In the genomic region with DNA sequence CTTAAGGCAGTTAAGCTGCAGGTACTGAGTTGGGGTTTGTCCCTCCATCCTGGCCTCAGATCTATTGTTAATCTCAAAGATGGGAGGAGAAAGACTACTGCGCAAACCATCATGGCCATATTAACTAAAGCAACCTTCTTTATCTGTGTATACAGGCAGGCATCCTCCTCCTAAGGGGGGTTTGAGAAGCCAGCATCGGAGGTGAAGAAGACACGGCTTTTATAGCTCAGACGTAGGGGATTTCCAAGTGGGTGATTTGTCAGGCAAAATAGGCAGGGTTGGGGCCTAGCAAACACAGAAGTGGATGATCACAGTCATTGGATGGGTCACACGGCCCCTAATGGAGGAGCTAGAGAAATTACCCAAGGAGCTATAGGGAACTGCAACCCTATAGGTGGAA, we compare ENCODE assay signal across 27 mouse cellular contexts.
"Had no signal": no experiment of that assay in that cellular context is flagged by ENCODE, and none has a peak within 500 bp of the region (broad histone marks: within the 10 kb centered on the region; RNA-seq: fewer than 3 reads in every experiment).

No protein-coding gene starts in this region.

- ATAC-seq: forebrain, embryonic 13.5 days; forebrain, embryonic 14.5 days; forebrain, embryonic 15.5 days; forebrain, embryonic 16.5 days; forebrain, postnatal 0 days had no signal

- H3K9ac ChIP-seq: embryonic facial prominence, embryonic 12.5 days; embryonic facial prominence, embryonic 13.5 days; embryonic facial prominence, embryonic 15.5 days; forebrain, embryonic 12.5 days; forebrain, embryonic 13.5 days; forebrain, embryonic 15.5 days; forebrain, postnatal 0 days had no signal

- H3K4me1 ChIP-seq: embryonic facial prominence, embryonic 12.5 days; embryonic facial prominence, embryonic 13.5 days; embryonic facial prominence, embryonic 15.5 days had no signal

- H3K4me2 ChIP-seq: embryonic facial prominence, embryonic 12.5 days; embryonic facial prominence, embryonic 13.5 days; embryonic facial prominence, embryonic 15.5 days; forebrain, embryonic 12.5 days; forebrain, embryonic 13.5 days; forebrain, embryonic 15.5 days; heart, embryonic 11.5 days had no signal

- H3K27me3 ChIP-seq: embryonic facial prominence, embryonic 12.5 days; embryonic facial prominence, embryonic 13.5 days; embryonic facial prominence, embryonic 15.5 days; forebrain, embryonic 13.5 days; forebrain, embryonic 15.5 days had no signal

- H3K9me3 ChIP-seq: embryonic facial prominence, embryonic 10.5 days; embryonic facial prominence, embryonic 12.5 days; embryonic facial prominence, embryonic 13.5 days; embryonic facial prominence, embryonic 15.5 days; forebrain, embryonic 10.5 days; forebrain, embryonic 12.5 days; forebrain, embryonic 13.5 days; forebrain, embryonic 15.5 days; heart, embryonic 10.5 days had no signal

- H3K27ac ChIP-seq: embryonic facial prominence, embryonic 10.5 days; embryonic facial prominence, embryonic 12.5 days; embryonic facial prominence, embryonic 13.5 days; embryonic facial prominence, embryonic 15.5 days; forebrain, embryonic 10.5 days; forebrain, embryonic 12.5 days; forebrain, embryonic 13.5 days; forebrain, embryonic 15.5 days; gastrocnemius, adult 2 months; heart, adult 2 months; heart, embryonic 10.5 days had no signal

- H3K4me3 ChIP-seq: embryonic facial prominence, embryonic 10.5 days; embryonic facial prominence, embryonic 12.5 days; embryonic facial prominence, embryonic 13.5 days; embryonic facial prominence, embryonic 15.5 days; erythroblast, embryonic 14.5 days; forebrain, embryonic 10.5 days; forebrain, embryonic 12.5 days; forebrain, embryonic 13.5 days; forebrain, embryonic 15.5 days; gastrocnemius, adult 2 months; heart, adult 2 months; heart, embryonic 10.5 days had no signal

- DNase-seq: cerebellum, postnatal 10 days; cerebellum, postnatal 14 days; cerebellum, postnatal 25 days; cerebellum, postnatal 36 days; embryo, embryonic 11 days; forebrain, postnatal 0 days; gastrocnemius, adult 2 months; gastrocnemius, postnatal 10 days; gastrocnemius, postnatal 14 days; gastrocnemius, postnatal 25 days; gastrocnemius, postnatal 36 days; heart, adult 11 months; heart, adult 18-20 months; heart, adult 2 months had no signal

- H3K36me3 ChIP-seq: embryonic facial prominence, embryonic 10.5 days; embryonic facial prominence, embryonic 12.5 days; embryonic facial prominence, embryonic 13.5 days; embryonic facial prominence, embryonic 15.5 days; forebrain, embryonic 10.5 days; forebrain, embryonic 12.5 days; forebrain, embryonic 15.5 days; heart, embryonic 10.5 days had no signal
